Mouse (Mus musculus) MEL-GATA-1-ER (cell line): Measurements from ENCODE around the gene Kmt2a.

Experiments
- DNase-seq: peaks from one replicate; pipeline ENCODE4 v3.0.0-alpha.2; 2012; ENCODE audit warnings: low read depth; ENCODE audit errors: extremely low read depth

Gene Kmt2a

DNA sequence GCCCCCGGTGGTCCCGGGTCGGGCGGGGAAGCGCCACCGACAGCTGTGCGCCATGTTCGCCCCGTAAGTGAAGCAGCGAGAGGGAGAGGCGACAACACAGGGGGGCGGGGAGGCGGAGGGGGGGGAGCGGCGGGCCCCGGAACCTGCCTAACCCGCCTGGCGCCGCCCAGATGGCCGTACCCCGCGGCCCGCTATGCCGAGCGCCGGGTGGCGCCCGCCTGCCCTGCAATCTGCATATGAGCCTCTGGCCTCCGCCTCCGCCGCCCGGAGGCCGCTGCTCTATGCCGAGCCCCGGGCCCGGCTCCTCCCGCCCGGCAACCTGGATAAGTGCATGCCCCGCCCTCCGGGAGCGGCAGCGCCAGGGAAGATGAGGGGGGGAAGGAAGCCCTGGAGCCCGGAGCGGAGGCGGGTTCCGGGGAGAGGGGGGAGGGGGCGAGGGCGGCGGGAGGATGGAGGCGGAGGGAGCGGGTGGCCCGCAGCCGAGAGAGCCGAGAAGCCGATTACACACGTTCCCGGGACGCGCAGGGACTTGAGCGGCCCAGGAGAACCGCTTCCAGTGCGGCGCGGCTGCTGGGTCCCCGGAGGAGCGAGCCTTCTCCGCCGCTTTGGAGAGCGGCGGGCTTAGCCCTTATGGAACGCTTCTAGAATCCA is at the start of gene Kmt2a:
Gene Kmt2a (minus strand): TSS at position 76 of the 651 bp plus-strand sequence.
- peak; percentile 81 for DNase-seq

DNA sequence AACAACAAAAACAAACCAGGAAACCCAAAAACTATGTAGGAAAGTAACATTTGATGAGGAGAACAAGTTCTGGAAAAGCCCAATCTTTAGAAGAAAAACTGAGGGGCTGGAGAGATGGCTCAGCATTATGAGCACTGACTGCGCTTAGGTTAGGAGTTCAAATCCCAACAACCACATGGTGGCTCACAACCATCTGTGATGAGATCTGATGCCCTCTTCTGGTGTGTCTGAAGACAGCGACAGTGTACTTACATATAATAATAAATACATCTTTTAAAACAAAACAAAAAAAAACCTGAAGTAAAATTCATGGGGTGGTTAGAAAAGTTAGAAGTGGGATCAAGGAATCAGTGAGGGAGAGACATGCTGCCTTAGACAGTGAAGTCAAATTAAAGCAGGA is 40.4 kb upstream of the Kmt2a start:
- DNase-seq, result no peak

DNA sequence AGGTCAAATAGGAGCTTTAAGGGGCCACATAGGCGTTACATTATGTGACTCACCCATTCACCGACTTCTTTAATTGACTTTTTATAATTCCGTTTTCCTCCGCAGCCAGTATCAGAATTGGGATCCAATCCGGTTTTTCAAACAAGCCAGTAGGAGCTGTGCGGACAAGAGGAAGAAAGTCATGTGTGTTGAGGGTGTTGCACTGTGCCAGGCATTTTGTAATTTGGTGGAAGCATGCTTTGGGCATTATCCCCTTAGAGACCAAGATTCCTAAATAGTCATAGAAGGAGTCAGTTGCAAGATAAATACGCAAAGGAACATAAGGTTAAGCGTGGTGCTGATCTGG is 40.0 kb upstream of the Kmt2a start:
- no peak for DNase-seq

DNA sequence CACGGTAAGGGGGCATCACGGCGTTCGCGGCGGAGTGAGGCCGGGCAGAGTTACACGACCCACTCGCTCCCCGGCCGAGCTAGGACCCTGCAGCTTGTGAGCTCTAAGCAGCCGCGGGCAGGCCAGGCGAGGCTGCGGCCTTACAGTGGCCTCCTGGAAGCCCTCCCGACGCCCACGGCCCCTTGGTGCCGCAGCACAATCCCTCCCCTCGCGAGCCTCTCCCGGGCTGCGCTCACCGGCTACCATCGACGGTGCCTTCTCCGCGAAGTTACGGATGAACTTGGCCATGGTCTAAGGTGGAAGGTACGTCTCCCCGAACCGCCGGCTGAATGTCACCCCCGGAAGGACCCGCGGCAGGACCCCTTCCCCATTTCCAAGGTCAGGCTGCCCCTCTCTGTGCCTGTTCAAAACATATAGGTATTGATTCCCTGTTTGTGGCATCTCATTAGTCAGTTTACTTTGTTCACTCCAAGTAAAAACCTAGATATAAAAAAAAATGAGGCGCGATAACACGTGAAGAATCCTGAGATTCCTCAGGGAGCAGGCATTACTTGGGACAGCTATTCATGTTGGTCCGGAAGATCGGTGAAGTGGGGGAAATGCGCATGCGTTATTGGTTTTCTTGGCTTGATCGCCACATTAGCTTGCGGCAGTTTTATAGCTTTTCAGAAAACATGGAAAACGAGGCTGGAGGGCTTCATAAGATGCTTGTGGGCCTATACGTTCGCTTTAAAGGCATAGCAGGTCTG is 39.5 kb upstream of the Kmt2a start, which contains the start of gene Atp5l:
Gene Atp5l (minus strand): TSS at position 369 of the 749 bp plus-strand sequence.
- peak; percentile 96 for DNase-seq

DNA sequence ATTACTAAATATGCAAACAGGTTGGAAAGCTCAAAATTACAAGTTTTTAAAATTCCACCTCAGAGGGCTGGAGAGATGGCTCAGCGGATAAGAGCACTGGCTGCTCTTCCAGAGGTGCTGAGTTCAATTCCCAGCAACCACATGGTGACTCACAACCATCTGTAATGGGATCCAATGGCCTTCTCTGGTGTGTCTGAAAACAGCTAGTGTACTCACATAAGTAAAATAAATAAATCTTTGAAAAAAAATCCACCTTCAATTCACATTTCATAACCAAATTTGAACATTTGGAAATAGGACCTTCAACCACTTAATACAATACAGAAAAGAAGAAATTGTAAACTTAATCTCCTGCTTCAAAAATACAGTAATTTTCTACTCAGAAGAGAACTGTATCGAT is 38.5 kb upstream of the Kmt2a start:
- no peak for DNase-seq

DNA sequence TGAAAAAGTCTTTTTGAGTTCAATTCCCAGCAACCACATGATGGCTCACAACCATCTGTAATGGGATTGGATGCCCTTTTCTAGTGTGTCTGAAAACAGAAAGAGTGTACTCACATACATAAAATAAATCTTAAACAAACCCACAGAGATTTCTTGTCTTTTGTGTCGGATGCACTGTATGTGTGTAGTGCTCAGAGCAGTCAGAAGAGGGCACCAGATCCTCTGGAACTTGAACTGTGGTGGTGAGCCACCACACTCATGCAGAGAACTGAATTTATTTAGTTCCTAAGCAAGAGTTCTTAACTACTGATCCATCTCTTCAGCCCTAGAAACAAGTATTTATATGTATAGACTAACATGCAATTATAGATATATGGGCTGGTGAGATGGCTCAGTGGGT is 35.1 kb upstream of the Kmt2a start:
- no peak for DNase-seq

DNA sequence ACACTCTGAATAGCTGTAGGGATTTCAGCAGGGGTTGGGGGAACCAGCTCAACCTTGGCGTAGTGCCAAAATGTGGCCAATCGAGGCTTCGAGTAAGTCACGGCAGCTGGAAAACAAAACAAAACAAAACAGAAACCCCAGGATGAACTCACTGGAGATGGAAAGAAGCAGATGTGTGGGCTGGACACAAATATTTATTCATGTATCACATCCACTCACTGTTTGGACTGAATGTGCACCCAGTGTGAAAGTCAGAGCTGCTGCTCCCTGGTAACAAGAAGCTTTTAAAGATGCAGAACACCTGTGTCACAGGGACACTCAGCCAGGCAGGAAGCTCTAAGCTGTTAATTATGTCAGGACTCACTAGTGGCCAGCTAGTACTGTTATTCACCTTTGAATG is 33.6 kb upstream of the Kmt2a start:
- no peak for DNase-seq

DNA sequence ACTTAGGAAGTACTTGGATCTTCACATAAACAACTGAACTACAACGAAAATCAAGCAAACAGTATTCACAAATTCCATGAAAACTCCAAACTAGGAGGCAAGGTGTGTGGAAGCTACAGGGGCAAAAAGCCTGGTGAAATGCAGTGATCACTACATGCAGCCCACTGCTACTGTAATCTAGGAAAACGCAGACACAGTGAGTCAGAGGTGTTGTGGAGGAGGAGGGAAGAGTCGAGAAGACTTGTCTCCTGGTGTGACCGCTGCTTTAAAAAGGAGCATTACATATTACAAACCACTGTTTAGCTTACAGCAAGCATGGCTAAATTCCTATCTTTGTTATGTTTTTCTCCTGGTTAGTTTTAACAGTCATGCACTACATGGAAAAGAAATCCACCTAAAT is 30.3 kb upstream of the Kmt2a start:
- no peak for DNase-seq

DNA sequence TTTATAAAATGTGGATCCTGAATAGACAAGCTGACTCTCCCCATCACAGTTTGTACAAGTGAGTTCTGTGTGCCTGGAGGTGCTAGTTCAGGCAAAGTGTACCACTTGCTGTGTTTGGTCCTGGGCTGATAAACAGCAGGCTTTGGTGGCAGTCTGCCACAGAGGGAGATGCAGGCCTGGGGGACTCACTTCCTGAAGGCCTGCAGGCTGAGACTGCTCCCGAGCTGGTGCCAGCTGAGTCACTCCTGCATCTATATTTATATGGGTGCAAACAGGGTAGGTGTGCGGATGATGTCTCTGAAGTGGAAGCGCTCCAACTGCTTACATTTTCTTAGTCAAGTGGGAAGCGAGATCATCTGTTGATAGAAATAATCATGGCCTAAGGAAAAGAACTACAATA is 24.5 kb upstream of the Kmt2a start:
- peak; percentile 61 for DNase-seq

DNA sequence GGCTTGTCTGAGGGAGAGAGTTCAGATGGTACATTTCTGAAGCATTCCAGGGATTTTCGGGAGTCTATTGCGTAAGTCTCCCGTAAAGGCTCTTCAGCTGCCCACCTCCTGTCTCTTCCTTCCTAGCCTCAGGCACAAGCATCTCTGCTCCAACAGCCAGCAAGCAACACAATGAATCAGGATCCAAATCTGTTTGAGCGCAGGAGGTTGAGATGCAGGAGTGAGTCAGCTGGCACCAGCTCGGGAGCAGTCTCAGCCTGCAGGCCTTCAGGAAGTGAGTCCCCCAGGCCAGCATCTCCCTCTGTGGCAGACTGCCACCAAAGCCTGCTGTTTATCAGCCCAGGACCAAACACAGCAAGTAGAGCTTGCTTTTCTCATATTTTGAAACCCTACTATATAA is 23.9 kb upstream of the Kmt2a start:
- DNase-seq, result no peak

DNA sequence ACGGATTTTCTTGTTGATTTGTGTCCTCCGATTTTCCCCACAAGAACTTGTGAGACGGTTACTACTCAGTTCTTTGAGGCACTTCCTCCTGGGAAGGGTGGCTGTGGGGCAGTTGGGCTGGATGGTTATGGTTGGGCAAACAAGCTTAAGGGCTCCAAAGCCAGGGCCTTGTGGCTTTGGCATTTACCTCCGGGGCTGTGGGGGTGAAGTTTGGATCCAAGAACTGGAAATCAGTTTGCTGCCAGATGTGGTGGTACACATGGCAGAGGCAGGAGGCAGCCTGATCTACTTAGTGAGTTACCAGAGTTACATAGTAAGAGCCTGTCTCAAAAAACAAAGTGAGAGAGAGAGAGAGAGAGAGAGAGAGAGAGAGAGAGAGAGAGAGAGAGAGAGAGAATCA is 22.8 kb upstream of the Kmt2a start:
- no peak for DNase-seq

DNA sequence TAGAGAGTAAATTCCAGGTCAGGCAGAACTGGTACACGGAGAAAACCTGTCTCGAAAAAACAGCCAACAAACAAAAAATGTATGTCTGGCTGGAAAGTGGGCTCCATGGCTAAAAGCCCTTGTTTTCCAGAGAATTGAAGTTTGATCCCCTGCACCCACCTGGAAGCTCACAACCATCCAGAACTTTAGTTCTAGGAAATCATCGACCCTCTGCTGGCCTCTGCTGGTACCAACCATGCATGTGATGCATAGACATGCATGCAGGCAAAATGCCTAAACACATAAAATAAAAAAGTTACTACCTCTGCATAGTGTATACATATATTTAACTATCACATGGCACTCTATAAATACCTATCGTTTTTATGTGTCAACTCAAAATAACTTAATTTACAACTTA is 19.3 kb upstream of the Kmt2a start:
- no peak for DNase-seq

DNA sequence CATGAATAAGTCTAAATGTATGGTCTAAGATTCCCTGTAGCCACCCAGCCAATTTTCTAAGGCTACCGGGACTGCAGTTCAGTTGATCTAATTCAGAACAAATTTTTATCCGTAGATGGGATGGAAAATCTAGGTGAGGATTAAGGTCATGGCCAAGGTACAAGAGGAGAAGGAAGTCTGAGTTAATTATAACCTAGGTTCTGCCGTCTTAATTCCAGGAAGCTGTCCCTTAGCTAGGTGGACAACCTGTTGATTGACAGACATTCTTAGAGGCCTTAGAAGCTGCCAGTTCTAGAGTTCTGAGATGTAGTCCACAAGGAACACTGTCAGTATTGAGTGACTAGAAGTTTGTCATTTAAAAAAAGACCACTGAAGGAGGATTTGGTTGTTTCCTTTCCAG is 18.6 kb upstream of the Kmt2a start:
- DNase-seq, result no peak

DNA sequence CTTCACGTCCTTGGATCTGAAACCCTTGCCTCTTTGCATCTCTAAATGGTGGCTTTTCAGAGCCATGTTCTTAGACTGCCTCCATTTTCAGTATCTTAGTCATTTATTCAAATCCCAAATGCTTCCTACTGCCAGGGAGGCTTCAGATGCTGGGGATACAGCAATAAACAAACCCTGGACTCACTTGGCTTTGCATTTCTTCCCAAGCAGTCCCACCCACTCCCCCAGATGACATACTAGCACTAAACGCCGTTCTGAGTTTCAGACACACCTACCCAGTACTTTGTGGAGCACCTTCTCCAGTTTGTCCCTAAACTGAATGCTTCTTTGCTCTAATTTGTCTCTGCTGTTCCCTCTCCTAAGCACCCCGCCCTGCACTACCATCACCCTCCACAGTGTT is 15.9 kb upstream of the Kmt2a start:
- DNase-seq, result no peak

DNA sequence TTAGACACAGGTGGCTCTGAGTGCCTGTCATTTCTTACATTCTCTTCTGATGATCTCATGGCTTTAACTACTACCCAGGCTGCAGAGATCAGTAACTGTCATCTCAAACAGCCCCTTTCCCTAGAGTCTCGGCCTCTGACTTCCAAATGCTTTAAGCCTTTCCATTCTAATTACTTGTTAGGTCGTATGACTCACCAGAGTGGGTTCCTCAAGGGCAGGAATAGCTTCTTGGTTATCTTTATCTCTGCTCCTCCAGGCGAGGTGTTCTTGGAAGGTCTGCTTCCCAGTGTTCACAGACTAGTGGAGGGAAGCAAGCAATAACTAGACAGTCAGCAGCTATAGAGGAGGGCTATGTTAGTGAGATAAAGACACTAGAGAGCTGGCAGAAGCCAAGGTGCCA is 11.6 kb upstream of the Kmt2a start:
- DNase-seq, result no peak

DNA sequence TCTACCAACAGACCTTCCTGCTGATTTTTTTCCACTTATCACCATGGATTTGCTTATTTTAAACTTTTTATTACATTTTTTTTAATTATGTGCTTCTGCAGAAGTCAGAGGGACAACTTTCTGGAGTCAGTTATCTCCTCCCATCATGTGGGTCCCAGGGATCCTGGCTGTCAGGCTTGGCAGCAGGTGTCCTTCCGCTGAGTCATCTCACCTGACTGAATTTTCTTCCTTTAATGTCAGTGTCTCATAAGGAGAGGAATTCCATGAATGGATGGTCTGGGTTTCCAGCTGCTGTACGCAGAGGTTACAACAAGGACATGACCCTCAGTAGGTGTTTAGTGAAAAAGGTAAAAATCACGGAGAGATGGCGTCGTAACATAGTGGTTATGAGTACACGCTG is 10.1 kb upstream of the Kmt2a start:
- DNase-seq, result no peak

DNA sequence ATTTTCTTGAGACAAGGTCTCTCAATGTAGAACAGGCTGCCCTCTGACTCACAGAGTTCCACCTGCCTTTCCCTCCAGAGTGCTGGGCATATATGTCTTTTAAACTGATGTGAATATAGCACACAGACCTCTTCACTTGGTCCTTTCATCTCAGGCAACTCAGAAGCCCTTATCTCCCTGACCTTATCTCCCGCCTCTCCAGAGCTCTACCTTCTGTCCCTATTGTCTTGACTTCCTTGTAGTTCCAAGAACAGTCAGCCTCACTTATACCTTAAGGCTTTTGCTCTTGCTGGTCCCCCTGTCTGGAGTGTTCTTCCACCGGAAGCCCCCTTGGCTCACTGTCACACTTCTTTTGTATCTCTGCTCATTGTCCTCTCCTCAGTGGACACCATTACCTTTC is 9.0 kb upstream of the Kmt2a start:
- no peak for DNase-seq

DNA sequence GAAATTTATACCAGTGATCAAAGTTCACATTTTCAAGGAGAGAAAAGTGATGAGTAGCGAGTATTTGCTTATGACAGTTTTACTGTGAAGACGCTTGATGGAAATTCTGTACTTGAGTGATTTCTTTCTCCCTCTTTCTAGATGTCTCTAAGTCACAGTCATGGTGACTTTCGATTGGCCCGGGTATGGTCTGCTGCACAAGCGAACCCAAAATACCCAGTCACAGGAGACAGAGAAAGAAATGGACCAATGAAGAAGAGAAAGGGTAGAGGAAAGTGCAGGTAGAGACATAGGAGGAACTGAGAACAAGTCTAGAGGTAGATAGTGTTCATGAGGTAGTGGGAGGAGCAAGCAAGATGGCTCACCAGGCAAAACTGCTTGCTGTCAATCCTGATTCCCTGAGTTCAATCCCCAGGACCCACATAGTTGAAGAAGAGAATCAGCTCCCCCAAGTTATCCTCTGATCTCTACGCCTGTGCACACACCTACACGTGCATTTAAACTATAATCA is 7.1 kb upstream of the Kmt2a start:
- no peak for DNase-seq

DNA sequence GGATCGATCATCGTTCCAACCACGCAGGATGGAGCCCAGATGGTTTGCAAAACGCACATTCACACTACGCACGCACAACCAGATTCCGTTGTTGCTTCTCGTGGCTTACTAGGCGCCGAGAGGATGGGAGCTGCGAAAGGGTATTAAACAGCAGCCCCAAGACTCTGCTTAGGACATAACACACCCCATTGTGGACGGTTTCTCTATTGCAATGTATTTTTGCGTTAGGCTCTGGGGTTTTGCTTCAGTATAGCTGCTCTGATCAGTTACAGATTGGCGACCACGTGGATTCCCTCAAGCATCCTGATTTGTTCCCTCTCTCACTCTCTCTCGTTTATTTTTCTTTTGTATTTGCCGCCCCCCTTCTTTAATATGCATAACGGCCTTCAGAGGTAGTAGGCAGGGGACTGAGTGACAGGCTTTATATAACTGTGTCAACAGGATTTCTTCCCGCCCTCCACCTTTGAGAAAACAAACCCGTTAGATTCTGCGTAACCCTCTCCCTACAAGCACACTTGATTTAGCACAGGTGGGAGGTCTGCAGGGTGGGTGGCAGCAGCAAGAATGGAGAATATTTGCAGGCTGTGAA is 2.0 kb upstream of the Kmt2a start:
- DNase-seq, result no peak

DNA sequence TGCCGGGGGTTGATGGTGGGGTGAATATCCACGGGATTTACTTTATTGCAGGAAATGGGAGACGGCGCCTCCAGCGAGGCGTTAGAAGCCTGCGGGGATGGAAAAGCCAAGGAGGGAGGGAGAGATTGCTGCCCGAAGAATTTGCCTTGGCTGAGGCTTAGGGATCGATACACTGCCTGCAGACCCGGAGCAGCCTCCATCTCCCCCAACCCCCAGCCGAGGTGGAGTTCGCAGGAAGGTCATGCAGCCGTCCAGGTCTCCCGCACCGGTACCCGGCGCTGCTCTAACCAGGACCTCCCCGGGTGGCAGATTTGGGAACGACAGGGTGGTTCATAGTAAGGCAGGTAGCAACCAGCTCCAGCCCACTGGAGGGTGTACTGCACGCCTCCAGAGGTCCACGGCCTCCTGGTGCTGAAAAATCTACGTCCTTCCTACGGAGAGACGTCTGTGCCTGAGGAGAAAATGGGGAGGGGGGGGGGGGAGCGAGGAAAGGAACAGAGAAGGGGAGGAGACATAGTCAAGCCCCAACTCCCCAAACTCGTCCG is 1.4 kb upstream of the Kmt2a start:
- no peak for DNase-seq

DNA sequence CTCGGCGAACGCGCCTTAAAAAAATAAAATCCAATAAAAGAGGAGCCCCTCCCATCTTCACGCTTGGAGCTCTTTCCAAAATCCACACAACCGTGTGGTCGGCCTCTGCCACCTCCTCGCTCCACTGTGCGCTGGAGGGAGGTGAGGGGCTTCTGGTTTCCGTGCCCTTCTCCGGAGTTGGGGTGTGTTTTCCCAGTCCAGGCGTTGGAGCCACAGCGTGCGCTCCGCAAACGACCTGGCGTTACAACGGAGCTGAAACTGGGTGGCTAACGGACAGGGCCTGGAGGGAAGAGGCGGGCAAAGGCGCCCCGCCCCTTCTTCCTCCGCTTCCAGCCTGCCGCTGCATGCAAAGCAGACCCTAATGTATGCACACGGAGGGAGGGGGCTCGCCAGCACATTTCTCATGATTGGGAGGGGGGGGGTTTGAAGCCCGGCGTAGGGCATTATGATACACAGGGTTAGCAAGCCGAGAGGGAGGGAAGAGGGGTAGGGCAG is 892 bp upstream of the Kmt2a start:
- DNase-seq, result peak; percentile 66
